Comparison of ENCODE assay signal across 8 mouse cellular contexts in genomic region chr8:106511531-106512041, GRCm38 (mm10). TPM values are rescaled to one million over a fixed set of nuclear protein-coding genes. Genes with fewer than 3 reads are reported as not detected.
DNase-seq lines count a peak whose midpoint lies in the region; ATAC-seq and TF ChIP-seq lines count a peak whose summit lies in the region.

No protein-coding gene starts in this region.

- no peak overlapping the region for H3K27ac ChIP-seq in hindbrain, embryonic 14.5 days
- no peak overlapping the region for H3K27ac ChIP-seq in liver, embryonic 14.5 days
- H3K27ac ChIP-seq in stomach, embryonic 14.5 days (ENCODE audit: low read length): peak overlapping the region; percentile 84

- peak overlapping the region; percentile 34 for H3K9ac ChIP-seq in hindbrain, embryonic 14.5 days
- no peak overlapping the region for H3K9ac ChIP-seq in liver, embryonic 14.5 days (replicated peaks)
- peak overlapping the region; percentile 53 for H3K9ac ChIP-seq in stomach, embryonic 14.5 days (replicated peaks; ENCODE audit: low read depth, low read length)

- TF ChIP-seq EP300 in liver, embryonic 14.5 days (IDR thresholded peaks at IDR 0.05; ENCODE audit: low read depth): no peak

- DNase-seq in ES-CJ7 (ENCODE audit: low read depth, low spot score): peak; percentile 45
- peak; percentile 79 for DNase-seq in embryo, embryonic 9.5 days (ENCODE audit: extremely low spot score)
- DNase-seq in hindbrain, embryonic 14.5 days (ENCODE audit: low spot score): no peak
- DNase-seq in liver, embryonic 14.5 days (ENCODE audit: low read depth in 3 of 3, low spot score in 3 of 3): no peak
- DNase-seq in frontal cortex, postnatal 36 days (ENCODE audit: low spot score in 2 of 2): no peak
- DNase-seq in B cell, adult 2 months: no peak
- DNase-seq in frontal cortex, postnatal 25 days (ENCODE audit: low spot score in 2 of 2): no peak

- no peak for ATAC-seq in hindbrain, embryonic 14.5 days (ENCODE audit: low FRiP score)
- no peak for ATAC-seq in liver, embryonic 14.5 days (ENCODE audit: insufficient read depth)
- ATAC-seq in stomach, embryonic 14.5 days (ENCODE audit: insufficient number of reproducible peaks, insufficient read depth, low FRiP score, low read depth): peak; percentile 29; the same call in 1 of the 2 replicates

- peaks cover 27% of the 10 kb centered on the region for H3K4me1 ChIP-seq in hindbrain, embryonic 14.5 days (replicated peaks; ENCODE audit: control insufficient read depth, insufficient read depth, low read length)
- H3K4me1 ChIP-seq in liver, embryonic 14.5 days (replicated peaks; ENCODE audit: control insufficient read depth in 2 of 2, insufficient read depth in 2 of 2, low read length in 1 of 2): no peaks in the 10 kb centered on the region
- peaks cover 26% of the 10 kb centered on the region for H3K4me1 ChIP-seq in stomach, embryonic 14.5 days (ENCODE audit: control insufficient read depth, insufficient read depth, low read length)

- no peak for TF ChIP-seq CTCF in liver, embryonic 14.5 days (IDR thresholded peaks at IDR 0.05; ENCODE audit: low read depth)

- no peaks in the 10 kb centered on the region for H3K9me3 ChIP-seq in hindbrain, embryonic 14.5 days (ENCODE audit: control insufficient read depth, low read length)
- H3K9me3 ChIP-seq in liver, embryonic 14.5 days (ENCODE audit: control insufficient read depth, low read length): no peaks in the 10 kb centered on the region
- no peaks in the 10 kb centered on the region for H3K9me3 ChIP-seq in stomach, embryonic 14.5 days (ENCODE audit: control insufficient read depth, low read depth, low read length)

- under 1% methylated on average over 30 of the region's 30 CpGs for WGBS in hindbrain, embryonic 14.5 days
- WGBS in liver, embryonic 14.5 days (ENCODE audit: insufficient replicate concordance): 4% methylated on average over 30 of the region's 30 CpGs
- under 1% methylated on average over 30 of the region's 30 CpGs for WGBS in stomach, embryonic 14.5 days

- peaks cover 62% of the 10 kb centered on the region for H3K27me3 ChIP-seq in hindbrain, embryonic 14.5 days (ENCODE audit: control insufficient read depth, insufficient read depth, low read length)
- H3K27me3 ChIP-seq in liver, embryonic 14.5 days (ENCODE audit: control insufficient read depth, insufficient read depth, low read length): peaks cover 55% of the 10 kb centered on the region
- no peaks in the 10 kb centered on the region for H3K27me3 ChIP-seq in stomach, embryonic 14.5 days (ENCODE audit: control insufficient read depth, insufficient read depth, low read length)

- peak overlapping the region; percentile 59 for H3K4me2 ChIP-seq in hindbrain, embryonic 14.5 days (replicated peaks)
- peak overlapping the region; percentile 38 for H3K4me2 ChIP-seq in liver, embryonic 14.5 days (ENCODE audit: low read depth)
- H3K4me2 ChIP-seq in stomach, embryonic 14.5 days (replicated peaks; ENCODE audit: low read depth, low read length): peak overlapping the region; percentile 79

- H3K4me3 ChIP-seq in hindbrain, embryonic 14.5 days (replicated peaks; ENCODE audit: low read length): peak overlapping the region; percentile 34
- H3K4me3 ChIP-seq in liver, embryonic 14.5 days (ENCODE audit: insufficient read depth in 1 of 2, low read depth in 2 of 2, low read length in 2 of 2): peak overlapping the region; percentile 20 to 22
- peak overlapping the region; percentile 53 for H3K4me3 ChIP-seq in stomach, embryonic 14.5 days (ENCODE audit: low read depth, low read length)

- no peaks in the 10 kb centered on the region for H3K36me3 ChIP-seq in hindbrain, embryonic 14.5 days (replicated peaks; ENCODE audit: control insufficient read depth, insufficient read depth)
- H3K36me3 ChIP-seq in liver, embryonic 14.5 days (replicated peaks; ENCODE audit: control insufficient read depth, insufficient read depth, low read depth): no peaks in the 10 kb centered on the region
- H3K36me3 ChIP-seq in stomach, embryonic 14.5 days (ENCODE audit: control insufficient read depth, insufficient read depth, low read length): no peaks in the 10 kb centered on the region

RNA-seq across cellular contexts. Expression of gene Cdh3, which starts 0.9 kb away (rescaled TPM):
- polyA plus RNA-seq in hindbrain, embryonic 14.5 days (2014; fragmentation: Nextera tagmentation; extraction: Ambion mirVana): 3.8 and 4.1 TPM in 2 replicates
- 1.4 TPM in 2 replicates for polyA plus RNA-seq in liver, embryonic 14.5 days (2012; rRNA removed)
- 0.60 and 0.62 TPM in 2 replicates for polyA plus RNA-seq in liver, embryonic 14.5 days (2014; fragmentation: Nextera tagmentation; extraction: Ambion mirVana)
- 18.1 and 18.4 TPM in 2 replicates for polyA plus RNA-seq in stomach, embryonic 14.5 days (2014; fragmentation: Nextera tagmentation; extraction: Ambion mirVana)

RNA-seq across cellular contexts. Expression of gene 6030452D12Rik, which starts 11.3 kb away (rescaled TPM):
- polyA plus RNA-seq in hindbrain, embryonic 14.5 days (2014; fragmentation: Nextera tagmentation; extraction: Ambion mirVana): not detected in 2 replicates
- not detected in 2 replicates for polyA plus RNA-seq in liver, embryonic 14.5 days (2012; rRNA removed)
- not detected in 2 replicates for polyA plus RNA-seq in liver, embryonic 14.5 days (2014; fragmentation: Nextera tagmentation; extraction: Ambion mirVana)
- not detected in 2 replicates for polyA plus RNA-seq in stomach, embryonic 14.5 days (2014; fragmentation: Nextera tagmentation; extraction: Ambion mirVana)

Comparison
In these comparisons a context has a peak if more than half of its experiments do, and no peak if none do; other contexts are left out.
1. DNase-seq: peak in ES-CJ7 (single experiment) and embryo, embryonic 9.5 days (single experiment); none in hindbrain, embryonic 14.5 days (single experiment), liver, embryonic 14.5 days (0 of 3), frontal cortex, postnatal 36 days (0 of 2), B cell, adult 2 months (0 of 2) and frontal cortex, postnatal 25 days (0 of 2).
2. Peak in every context shown above with its lines, with median percentiles within 50 percentile points of each other: H3K4me2 ChIP-seq and H3K4me3 ChIP-seq.